Mouse (Mus musculus) megakaryocyte-erythroid progenitor cell, adult 5-6 weeks (primary cell): ENCODE results near the gene Uqcc3. TPM values are rescaled to one million over a fixed set of nuclear protein-coding genes. Genes with fewer than 3 reads are reported as not detected.
A peak's percentile ranks its signal among the peaks of the same experiment; 100 is the strongest.
"Not testable (repeated sequence)": the region's sequence is repeated elsewhere in the genome, so short reads cannot be mapped to it uniquely, and the experiment has no call there.

ENCODE experiments used
- ATAC-seq: replicated peaks from 2 replicates; pipeline ENCODE4 v1.8.0; 2016; ENCODE audit warnings: mild to moderate bottlenecking, inconsistent platforms; ENCODE audit not compliant: severe bottlenecking, poor library complexity, low FRiP score, low TSS enrichment
- total RNA-seq, 2 experiments: library from RNA; stranded (forward) in 1 of 2; stranded (reverse) in 1 of 2; fragments of 200-1000, 215-1000 nt in 1 of 2; fragments of >200 nt in 1 of 2; fragmentation: Nextera tagmentation in 1 of 2; gene quantifications; 2 replicates each; pipeline ENCODE4 v1.2.3; 2014 to 2017

The Uqcc3 gene
- total RNA-seq, 2 experiments from 2014 or later = 46.7 to 73.3 TPM

- peak; percentile 13; the same call in 1 of the 2 replicates for ATAC-seq
Measured at GRCm38 (mm10) chr19:8897211-8897864, 16.6 kb upstream of the Uqcc3 start.

GRCm38 (mm10) chr19:8896231-8896630 is 15.5 kb upstream of the Uqcc3 start:
- ATAC-seq = not testable (repeated sequence)

DNA sequence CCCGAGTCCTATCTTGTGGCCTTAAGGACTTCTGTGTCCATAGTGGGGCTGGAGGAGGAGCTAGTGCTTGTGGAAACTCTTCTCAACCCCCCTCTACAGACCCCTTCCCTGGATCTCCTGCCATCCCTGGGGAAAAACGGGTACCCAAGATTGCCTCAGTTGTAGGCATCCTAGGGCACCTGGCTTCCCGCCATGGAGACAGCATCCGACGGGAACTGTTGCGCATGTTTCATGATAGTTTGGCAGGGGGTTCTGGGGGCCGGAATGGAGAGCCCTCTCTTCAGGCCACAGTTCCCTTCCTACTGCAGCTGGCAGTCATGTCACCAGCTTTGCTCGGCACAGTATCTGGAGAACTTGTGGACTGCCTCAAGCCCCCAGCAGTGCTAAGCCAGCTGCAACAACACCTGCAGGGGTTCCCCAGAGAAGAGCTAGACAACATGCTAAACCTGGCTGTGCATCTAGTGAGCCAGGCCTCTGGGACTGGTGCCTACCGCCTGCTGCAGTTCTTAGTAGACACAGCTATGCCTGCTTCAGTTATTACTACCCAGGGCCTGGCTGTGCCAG is 14.8 kb upstream of the Uqcc3 start:
- ATAC-seq = no peak

DNA sequence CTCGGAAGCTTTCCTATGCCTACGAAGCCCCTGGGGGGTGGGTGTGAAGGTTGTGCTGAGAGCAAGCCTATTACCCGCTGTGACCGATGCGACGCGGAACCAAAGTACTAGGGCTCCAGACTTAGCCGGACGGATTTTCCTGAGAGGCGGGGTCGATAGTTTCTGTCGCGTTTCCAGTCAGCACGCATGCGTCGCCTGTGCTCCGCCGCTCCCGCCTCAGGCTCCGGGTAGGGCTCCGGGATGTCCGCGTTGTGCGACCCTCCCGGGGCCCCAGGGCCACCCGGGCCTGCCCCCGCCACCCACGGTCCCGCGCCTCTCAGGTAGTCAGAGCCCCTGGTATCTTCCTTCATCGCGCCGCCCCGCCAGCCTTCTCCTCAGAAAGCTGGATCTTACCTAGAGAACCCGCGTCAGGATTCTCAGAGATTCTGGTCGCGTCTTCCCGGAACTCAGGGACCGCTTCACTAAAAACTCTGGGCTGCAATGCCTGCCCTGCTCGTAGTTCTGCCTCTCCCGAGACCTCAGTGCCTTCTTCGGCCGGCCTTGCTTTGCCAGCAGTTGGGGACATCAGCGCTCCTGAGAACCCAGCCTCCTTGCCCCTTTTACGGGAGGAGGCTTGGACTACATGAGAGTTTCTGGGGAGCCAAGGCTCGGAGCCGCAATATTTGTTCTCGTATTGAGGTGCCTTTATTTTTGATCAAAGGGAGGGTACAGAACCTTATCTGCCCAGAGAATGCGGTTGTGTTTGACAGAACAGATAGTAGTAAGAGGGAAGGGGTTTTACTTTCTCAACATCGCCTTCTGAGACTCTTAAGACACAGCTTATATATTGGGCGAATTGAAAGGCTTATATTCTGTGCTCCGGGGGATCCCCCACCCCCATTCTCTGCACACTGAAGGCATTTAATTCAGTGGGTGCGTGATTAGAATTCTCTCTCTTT is 12.4 kb upstream of the Uqcc3 start, which contains the start of gene Ints5:
Gene Ints5, plus strand, starts transcription at position 177 of the 938 bp plus-strand sequence.
- ATAC-seq = peak; percentile 36

DNA sequence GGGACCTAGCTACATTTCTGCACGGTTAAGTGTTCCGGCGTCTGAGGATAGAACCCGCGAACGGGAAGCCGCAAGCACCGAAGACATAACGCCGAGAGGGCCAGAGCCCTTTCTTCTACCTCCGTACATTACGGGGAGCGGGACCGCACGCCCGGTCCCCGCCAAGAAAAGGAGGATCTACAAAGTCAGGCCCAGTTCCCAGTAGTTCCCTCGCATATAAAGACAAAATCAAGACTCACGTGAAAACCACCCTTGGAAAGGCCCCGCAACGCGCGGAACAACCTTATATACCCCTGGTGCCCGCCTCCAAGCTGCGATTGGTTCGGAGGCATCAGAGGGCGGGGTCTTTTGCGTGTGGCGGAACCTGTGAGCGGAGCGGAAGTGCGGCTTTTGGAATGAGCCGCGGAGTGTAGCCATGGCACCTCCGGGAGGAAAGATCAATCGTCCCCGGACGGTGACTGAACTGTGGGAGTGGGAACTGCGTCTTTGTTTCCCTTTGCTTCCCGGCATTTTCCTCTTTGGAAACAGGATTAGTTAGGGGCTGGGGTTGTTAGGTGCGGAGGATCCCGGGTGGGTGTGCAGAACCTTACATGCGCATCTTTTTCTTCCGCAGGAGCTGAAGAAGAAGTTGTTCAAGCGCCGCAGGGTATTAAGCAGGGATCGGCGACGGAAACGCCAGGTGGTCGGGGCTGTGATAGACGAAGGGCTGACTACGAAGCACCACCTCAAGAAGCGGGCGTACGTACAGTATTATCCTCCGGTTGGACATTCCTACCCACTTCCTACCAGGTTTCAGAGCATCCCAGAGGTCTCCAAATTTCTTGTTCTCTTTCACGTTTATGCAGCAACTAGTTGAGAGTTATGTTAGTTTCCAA is 8.0 kb upstream of the Uqcc3 start, which contains the start of the genes 1810009A15Rik and Gm49416:
Gene 1810009A15Rik, plus strand, starts transcription at position 343 of the 875 bp plus-strand sequence.
Gene Gm49416, plus strand, starts transcription at position 416 of the 875 bp plus-strand sequence.
- peak; percentile 87 for ATAC-seq

DNA sequence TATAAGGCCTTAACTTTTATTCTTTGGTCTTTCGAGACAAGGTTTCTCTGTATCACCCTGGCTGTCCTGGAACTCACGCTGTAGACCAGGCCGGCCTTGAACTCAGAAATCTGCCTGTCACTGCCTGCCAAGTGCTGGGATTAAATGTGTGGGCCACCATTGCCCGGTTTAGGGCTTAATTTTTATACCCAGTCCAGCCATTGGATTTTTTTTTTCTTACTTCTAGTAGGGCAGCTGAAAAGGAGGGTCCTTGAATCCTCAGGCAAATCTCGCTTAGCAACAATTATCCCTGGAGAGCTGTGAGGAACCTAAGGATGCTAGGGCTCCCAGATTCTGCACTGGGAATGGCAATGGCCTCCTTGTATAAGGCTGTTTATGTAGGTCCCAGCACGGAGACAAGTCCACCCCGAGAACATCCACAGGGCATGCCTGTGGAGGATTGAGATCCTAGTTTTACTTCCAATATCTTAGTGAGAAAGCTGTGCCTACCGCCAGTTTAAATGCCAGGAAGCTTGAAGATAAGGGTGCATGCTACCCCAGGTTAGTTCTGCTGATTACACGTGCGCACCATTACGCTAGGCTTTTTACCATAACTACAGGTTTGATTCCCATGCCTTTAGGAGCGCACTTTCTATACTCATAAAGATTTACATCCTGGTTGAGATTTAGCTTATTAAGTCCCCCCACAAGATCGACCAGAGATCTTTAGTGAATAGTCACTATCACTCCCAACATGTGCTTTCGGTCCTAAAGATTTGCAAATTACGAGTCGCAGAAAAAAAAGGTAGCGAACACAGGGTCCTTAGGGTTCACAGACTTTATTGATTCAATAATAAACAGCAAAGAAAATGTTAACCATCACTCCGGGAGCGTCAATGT is 7.1 kb upstream of the Uqcc3 start:
- peak; percentile 34 for ATAC-seq

DNA sequence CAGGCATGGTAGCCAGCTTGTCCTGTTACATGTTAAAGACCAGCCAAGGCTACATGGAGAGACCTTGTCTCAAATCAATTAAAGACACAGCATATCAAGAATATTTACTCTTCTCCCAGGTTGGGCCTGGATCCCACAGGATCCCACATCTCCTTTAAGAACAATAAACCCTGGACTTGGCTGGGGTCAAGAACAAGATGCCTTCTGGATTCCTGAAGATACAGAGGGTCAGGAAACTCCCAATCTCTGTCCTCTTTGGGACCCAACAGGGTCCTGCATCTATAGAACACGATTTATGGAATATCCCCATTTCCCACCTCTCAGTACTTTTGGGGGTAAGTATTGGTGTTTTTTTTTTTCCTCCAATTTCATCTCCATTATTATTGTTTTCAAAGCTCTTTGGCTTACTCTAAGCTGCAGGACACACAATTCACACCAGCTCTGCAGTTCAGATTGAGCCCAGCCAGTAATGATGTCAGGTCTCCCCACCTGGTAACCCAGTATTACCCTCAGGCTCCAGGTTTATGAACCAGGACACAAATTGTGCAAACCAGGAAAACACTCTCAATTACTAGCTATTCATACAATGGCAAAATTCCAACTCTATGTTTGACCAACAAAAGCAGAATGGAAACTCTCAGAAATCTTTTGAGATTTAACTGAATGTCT is 6.3 kb upstream of the Uqcc3 start:
- no peak for ATAC-seq

DNA sequence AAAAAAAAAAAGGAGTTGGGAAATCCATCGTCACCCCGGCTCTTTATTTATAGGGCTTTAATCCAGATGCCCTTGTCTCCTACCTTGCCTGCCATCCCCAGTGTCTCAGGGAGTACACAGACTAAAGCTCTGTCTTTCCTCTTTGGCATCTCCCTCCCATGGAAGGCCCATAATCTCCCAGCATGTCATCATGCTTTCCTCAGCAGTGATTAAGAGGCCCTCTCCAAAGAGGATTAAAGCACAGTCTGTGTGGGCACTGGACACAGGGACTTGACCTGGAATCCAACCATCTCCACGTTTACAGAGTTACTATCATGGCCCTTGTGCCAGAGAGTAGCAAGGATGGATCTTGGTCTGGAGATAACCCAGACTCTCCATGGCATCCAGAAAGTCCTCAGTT is 2.9 kb upstream of the Uqcc3 start, which contains the start of the genes Lbhd1 and Gm49403:
Gene Lbhd1, plus strand, starts transcription at position 117 of the 400 bp plus-strand sequence.
Gene Gm49403, plus strand, starts transcription at position 315 of the 400 bp plus-strand sequence.
- no peak for ATAC-seq

DNA sequence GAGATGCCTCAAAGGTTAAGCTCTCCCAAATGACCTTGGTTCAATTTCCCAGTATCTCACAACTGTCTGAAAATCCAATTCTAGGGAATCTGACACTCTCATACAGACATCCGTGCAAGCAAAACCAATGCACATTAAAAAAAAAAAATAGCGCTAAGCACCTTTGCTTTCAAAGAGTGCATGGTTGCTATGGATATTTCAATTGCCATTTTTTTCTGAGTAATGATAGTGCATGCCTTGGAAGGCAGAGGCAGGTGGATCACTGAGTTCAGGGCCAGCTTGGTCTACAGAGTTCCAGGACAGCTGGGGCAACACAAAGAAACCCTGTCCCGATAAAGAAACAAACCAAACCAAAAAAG is 290 bp upstream of the Uqcc3 start:
- peak; percentile 28; the same call in 1 of the 2 replicates for ATAC-seq

- ATAC-seq = no peak
Measured at GRCm38 (mm10) chr19:8875031-8875430, 5.7 kb downstream of the Uqcc3 start.

- ATAC-seq = no peak
Measured at GRCm38 (mm10) chr19:8872266-8872840, 8.4 kb downstream of the Uqcc3 start.

GRCm38 (mm10) chr19:8871267-8872186 is 9.2 kb downstream of the Uqcc3 start, which contains the start of gene Ubxn1:
Ubxn1 (plus strand) TSS chr19:8871496.
- ATAC-seq = peak; percentile 97

GRCm38 (mm10) chr19:8870838-8871237 is 9.9 kb downstream of the Uqcc3 start:
- no peak for ATAC-seq

- not testable (repeated sequence) for ATAC-seq
Measured at GRCm38 (mm10) chr19:8870381-8870780, 10.3 kb downstream of the Uqcc3 start.

- no peak for ATAC-seq
Measured at GRCm38 (mm10) chr19:8864265-8864664, 16.5 kb downstream of the Uqcc3 start.

- ATAC-seq = no peak
Measured at GRCm38 (mm10) chr19:8859018-8859417, 21.7 kb downstream of the Uqcc3 start.
